Mouse (Mus musculus): Measurements from ENCODE around the gene Lats2. TPM values are rescaled to one million over a fixed set of nuclear protein-coding genes. Genes with fewer than 3 reads are reported as not detected.
"Not testable (repeated sequence)": the region's sequence is repeated elsewhere in the genome, so short reads cannot be mapped to it uniquely, and the experiment has no call there.

Lats2 gene
- total RNA-seq, 2 experiments from 2014 or later = 10.5 to 10.7 TPM

- intact Hi-C loops (cut with DNase I) = no loop called here
- no peak for DNase-seq
Observed at GRCm38 (mm10) chr14:57699461-57699970, 58.7 kb downstream of the Lats2 start.

DNA sequence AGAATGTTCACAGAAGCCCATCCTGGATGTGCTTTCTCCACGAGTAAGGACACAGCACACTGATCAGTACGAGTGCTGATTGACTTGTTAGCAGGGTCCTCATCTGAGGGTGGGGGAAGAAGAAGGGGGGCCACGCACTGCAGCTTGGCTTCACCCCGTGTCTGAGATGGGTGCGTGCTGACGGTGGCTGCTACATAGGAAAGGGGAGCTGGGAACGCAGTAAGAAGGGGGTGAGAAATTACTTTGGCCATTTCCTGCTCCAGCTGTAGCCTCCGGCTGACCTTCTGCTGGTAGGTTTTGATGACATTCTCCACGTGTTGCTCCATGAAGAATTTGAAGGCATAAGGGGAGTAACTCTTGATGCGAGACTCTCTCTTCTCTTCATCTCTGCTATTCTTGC lies 59.2 kb downstream of the Lats2 start:
- intact Hi-C loops (cut with DNase I) = no loop called here
- no peak for DNase-seq

DNA sequence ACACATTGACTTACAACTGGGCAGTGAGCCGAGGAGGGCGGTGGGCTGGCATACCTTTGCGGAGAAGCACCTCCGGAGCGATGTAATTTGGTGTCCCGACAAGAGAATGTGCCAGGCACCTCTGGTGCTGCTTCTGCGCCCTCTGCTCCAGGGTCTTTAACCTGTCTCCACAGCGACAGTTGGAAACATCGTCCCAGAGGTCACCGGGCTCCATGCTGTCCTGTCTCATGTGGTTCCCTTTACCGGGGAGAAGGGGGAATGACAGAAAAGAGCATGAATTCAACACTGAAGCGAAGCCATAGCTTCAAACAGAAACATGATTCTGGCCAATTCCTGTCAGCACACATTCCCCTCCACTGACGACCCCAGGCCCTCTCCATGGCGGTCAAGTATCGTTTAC lies 62.1 kb downstream of the Lats2 start:
- no peak for DNase-seq
- intact Hi-C loops (cut with DNase I) = no loop called here

- intact Hi-C loops (cut with DNase I) = no loop called here
- DNase-seq = no peak
Observed at GRCm38 (mm10) chr14:57695550-57695949, 62.6 kb downstream of the Lats2 start.

DNA sequence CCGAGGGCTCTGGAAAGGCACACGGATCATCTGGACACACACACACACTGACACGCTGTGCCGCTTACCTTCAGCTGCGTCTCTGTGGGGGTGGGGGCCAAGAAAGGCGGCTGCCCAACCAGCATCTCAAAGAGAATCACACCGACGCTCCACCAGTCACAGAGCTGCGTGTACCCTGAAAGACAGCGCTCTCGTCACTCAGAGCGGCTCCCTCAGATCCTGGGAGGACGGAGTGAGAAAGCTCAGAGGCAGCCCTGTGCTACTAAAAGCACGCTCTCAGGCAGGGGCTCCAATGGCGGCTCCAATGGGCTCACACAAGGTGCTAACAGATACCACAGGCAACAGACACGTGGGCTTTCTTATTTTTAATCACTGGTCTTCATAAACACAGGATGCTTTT lies 63.9 kb downstream of the Lats2 start:
- intact Hi-C loops (cut with DNase I) = loop anchor here (5.0 kb wide), 1 partner anchor 48 kb away; no protein-coding TSS in a partner anchor
- DNase-seq = no peak

DNA sequence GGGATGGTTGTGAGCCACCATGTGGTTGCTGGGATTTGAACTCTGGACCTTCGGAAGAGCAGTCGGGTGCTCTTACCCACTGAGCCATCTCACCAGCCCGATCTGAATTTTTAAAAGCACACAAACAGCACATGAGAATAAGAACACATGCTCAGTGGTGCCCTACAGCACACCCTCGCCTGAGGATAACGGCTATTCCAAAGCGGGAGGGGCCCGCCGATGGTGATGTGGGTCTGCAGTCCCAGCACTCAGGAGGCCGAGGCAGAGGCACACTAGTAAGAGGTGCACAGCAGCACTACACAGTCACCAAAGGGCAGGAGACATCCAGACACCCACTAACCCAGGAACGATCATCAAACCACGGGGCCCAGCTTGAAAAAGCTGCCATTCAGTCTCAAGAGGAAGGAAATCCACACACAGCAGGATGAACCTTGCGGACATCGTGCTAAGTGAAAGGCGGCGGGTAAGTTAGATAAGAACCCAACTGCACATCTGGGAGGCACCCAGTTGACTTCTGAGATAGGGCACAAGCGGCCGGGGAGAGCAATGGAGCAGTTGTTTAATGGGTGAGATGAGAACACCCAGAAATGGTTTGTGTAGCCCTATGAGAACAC lies 65.6 kb downstream of the Lats2 start:
- no peak for DNase-seq
- intact Hi-C loops (cut with DNase I) = loop anchor here (5.0 kb wide), 1 partner anchor 50 kb away; no protein-coding TSS in a partner anchor

GRCm38 (mm10) chr14:57691316-57691715 lies 66.9 kb downstream of the Lats2 start:
- intact Hi-C loops (cut with DNase I) = loop anchor here (5.0 kb wide), 1 partner anchor 51 kb away; no protein-coding TSS in a partner anchor
- no peak for DNase-seq

DNA sequence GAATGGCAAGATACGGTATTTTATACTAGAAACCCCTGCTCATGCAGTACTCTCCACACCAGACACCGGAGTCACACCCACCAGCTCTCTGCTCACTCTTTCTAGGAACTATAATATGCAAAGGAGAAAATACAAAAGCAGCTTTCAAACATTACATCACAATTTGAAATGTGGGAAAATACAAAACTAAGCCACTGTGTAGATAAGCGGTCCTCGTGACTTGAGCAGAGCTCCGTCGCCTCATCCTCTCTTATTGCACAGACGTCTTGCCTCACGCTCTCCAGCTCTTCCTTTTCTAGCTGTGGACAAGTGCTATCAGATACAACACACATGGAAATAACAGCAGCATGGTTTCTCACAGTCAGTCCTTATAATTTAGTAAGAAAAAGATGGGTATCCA lies 67.5 kb downstream of the Lats2 start:
- no peak for DNase-seq
- intact Hi-C loops (cut with DNase I) = loop anchor here (5.0 kb wide), 1 partner anchor 52 kb away; no protein-coding TSS in a partner anchor

GRCm38 (mm10) chr14:57688066-57688465 lies 70.1 kb downstream of the Lats2 start:
- intact Hi-C loops (cut with DNase I) = loop anchor here (5.0 kb wide), 1 partner anchor 1424 kb away; no protein-coding TSS in a partner anchor
- not testable (repeated sequence) for DNase-seq

- DNase-seq = no peak
- intact Hi-C loops (cut with DNase I) = loop anchor here (5.0 kb wide), 1 partner anchor 1425 kb away; no protein-coding TSS in a partner anchor
Observed at GRCm38 (mm10) chr14:57687441-57687840, 70.7 kb downstream of the Lats2 start.

DNA sequence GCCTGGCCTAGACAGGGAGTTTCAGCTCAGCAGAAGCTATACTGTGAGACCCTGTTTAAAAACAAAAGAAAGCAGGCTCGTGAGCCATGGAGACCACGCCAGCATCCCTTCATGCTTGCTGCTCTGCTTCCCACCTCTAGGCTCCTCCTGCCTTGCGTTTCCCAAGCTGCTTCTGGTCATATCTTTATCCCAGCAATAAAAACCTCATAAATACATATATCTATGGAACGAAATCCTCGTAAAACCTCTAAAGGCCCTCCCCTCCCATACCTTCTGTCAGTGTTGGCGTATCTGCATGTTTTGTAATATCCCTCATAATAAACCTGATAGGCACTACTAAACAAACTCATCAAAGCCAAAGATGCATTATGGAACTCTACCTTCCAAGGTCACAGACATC lies 71.5 kb downstream of the Lats2 start:
- DNase-seq = no peak
- intact Hi-C loops (cut with DNase I) = loop anchor here (5.0 kb wide), 1 partner anchor 1426 kb away; no protein-coding TSS in a partner anchor

DNA sequence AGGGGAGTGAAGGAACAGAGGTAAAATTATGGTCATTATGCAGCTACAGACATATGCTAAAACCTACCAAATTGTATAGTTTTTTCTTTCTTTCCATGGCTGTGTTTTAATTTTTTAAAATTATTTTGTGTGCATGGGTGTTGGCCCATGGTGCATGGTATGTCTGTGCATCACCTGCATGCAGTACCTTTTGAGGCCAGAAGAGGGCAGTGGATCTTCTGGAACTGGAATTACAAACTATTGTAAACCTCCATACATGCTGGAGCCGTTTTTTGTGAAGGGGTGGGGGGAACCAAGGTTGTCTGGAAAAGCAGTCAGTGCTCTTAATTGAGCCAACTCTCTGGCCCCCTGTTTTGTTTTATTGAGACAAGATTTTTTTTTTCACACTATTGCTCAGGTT lies 73.6 kb downstream of the Lats2 start:
- DNase-seq = peak; percentile 70

GRCm38 (mm10) chr14:57682751-57683150 lies 75.4 kb downstream of the Lats2 start:
- no peak for DNase-seq
- intact Hi-C loops (cut with DNase I) = loop anchor here (5.0 kb wide), 1 partner anchor 230 kb away; no protein-coding TSS in a partner anchor

More for the DNA sequence above, 73.6 kb downstream of the Lats2 start:
- intact Hi-C loops (cut with DNase I) = loop anchor here (5.0 kb wide), 1 partner anchor 228 kb away; no protein-coding TSS in a partner anchor

- intact Hi-C loops (cut with DNase I) = loop anchor here (5.0 kb wide), 1 partner anchor 232 kb away; no protein-coding TSS in a partner anchor
- peak; percentile 87 for DNase-seq
Observed at GRCm38 (mm10) chr14:57679958-57680535, 78.1 kb downstream of the Lats2 start.

DNA sequence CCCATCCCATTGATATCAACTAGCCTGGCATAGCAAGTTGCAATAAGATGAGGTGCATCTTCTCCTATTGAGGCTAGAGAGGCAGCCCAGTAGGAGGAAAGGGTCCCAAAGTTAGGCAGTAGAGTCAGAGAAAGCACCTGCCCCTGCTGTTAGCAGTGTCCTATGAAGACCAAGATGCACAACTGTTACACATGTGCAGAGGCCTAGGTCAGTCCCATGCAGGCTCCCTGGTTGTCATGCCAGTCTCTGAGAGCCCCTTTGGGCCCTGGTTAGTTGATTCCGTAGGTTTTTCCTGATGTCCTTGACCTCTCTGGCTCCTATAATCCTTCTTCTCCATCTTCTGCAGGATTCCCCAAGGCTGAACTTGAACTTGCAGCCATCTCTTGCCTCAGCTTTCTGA lies 78.7 kb downstream of the Lats2 start:
- no peak for DNase-seq
- intact Hi-C loops (cut with DNase I) = no loop called here

GRCm38 (mm10) chr14:57675481-57675880 lies 82.7 kb downstream of the Lats2 start:
- DNase-seq = no peak
- intact Hi-C loops (cut with DNase I) = no loop called here

DNA sequence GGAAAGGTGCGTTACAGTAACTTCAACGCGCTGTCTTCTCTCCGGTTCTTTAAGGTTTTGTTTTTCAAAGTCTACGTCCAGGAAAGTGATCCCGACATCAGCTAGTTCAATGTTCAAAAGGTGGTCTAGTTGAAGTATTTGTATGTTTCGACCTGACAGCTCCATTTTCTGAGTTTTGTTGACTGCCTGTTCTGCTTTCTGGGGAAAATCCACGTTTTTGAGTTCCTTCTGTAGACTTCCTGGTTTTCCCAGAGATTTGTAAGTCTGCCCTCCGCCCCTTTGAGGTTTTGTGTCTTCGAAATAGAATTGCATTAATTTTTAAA lies 92.6 kb downstream of the Lats2 start:
- DNase-seq = no peak
- intact Hi-C loops (cut with DNase I) = no loop called here

DNA sequence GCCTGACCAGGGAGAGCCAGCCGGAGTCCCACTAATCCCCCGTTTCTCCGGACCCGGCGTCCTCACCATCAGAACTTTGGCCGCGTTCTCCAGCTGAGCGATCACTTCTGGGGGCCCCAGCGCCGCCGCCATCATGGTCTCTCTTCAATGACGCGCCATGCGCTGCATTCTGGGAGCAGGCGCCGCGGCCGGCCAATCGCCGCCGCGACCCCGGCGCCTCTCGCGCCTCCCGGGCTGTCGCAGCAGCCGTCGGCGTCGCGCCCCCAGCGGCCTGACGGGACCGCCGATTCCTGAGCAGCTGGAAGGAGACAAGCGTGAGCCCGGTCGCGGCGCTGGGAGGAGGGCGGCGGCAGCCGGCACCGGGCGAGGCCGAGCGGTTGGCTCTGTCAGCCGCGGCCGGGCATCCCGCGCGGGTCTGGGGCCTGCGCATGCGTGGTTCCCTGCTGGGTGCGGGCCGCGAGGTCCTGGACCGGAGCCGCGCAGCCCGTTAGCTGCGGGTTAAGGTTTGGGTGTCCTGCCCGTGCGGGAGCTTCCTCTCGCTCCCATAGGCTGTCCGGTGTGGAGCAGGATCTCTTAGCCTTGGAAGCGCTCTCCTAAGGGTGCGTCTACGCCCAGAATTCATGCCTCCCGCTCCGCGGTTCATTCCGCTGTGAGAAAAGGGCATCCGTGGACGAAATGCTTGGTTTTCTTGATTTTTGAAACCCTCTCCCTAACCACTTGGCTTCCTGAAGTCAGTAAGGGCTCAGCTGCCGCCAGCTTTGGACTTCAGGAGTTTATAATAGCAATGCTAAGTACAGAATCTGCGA lies 93.2 kb downstream of the Lats2 start, which contains the start of gene Xpo4:
Xpo4 (minus strand) TSS at position 609 of the 806 bp plus-strand sequence.
- intact Hi-C loops (cut with DNase I) = no loop called here
- peak; percentile 80 for DNase-seq

GRCm38 (mm10) chr14:57664311-57664821 lies 93.8 kb downstream of the Lats2 start:
- intact Hi-C loops (cut with DNase I) = no loop called here
- peak; percentile 16 for DNase-seq

DNA sequence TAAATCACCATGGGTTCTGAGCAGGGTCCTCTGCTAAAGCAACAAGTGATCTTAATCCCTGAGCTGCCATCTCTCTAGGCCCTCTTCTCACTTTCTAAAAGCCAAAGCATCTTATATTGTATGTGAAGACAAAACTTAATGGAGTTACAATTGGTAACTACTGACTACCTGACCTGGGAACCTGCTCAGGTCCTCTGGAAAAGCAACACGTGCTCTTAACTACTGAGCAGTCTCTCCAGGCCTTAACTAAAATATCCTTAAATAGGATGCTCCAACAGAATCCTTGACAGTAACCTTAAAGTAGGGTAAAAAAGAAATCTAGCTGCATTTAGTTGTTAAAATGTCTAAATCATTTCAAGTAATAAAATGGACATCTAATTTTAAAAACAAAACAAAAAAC lies 94.6 kb downstream of the Lats2 start:
- no peak for DNase-seq
- intact Hi-C loops (cut with DNase I) = no loop called here

DNA sequence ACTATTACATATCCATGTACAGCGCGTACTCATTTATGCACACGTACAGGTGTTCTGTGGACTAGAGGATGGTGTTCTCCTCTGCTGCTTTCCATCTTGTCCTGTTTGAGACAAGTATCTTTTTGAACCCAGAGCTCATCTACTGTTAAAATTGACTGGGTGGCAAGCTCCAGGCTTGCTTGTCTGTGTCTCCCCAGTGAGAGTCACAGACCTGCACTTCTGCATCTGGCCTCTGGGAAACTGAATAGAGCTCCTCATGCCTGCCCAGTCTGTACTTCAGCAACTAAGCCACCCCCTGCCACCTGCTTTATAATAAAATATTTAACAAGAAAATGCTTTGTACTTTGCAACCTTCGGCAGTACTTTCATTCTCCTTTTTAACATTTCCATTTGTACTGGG lies 99.9 kb downstream of the Lats2 start:
- intact Hi-C loops (cut with DNase I) = no loop called here
- no peak for DNase-seq

Measured in left cerebral cortex, postnatal 4 days (tissue).